Mouse (Mus musculus): ENCODE results near the gene Ccdc177. TPM values are rescaled to one million over a fixed set of nuclear protein-coding genes. Genes with fewer than 3 reads are reported as not detected.
A peak's percentile ranks its signal among the peaks of the same experiment; 100 is the strongest.

Ccdc177 gene
- polyA plus RNA-seq (2012; rRNA removed), result 5.6 and 7.5 TPM in 2 replicates

DNA sequence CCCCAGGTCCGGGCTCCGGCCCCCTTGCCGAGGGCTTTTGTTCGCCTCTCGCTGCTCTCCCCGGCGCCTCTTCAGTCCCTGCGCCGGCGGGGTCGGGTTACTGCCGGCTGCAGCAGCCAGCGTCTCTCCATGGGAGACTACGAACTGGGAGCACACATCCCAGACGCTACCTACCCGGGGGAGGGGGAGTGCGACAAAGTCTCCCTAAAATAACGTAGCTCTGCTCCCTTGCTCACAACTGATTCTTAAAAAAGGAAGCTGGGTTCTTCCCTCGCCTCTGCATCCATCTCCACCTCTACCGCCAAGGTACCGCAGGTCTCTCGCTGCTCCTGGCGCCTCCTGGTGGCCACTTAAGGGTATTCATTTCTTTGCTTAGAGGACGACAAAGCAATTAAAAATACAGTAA lies at the start of gene Ccdc177:
Ccdc177 (minus strand) TSS at position 292 of the 406 bp plus-strand sequence.
- peak within 1 kb of the TSS; percentile 42 for H3K27ac ChIP-seq (ENCODE audit: insufficient read depth, low read length)
- H3K4me1 ChIP-seq (ENCODE audit: control insufficient read depth, insufficient read depth, low read length), result no peaks in the 10 kb centered on the region
- TF ChIP-seq CTCF (IDR thresholded peaks at IDR 0.05; ENCODE audit: extremely low read depth, insufficient read depth, low read length) (peak; percentile 85), POLR2A (IDR thresholded peaks at IDR 0.05; ENCODE audit: extremely low read depth, insufficient read depth, low read length) (peak; percentile 67; the same call in 1 of the 2 replicates)
- peak within 1 kb of the TSS; percentile 59 for H3K4me3 ChIP-seq (ENCODE audit: insufficient read depth, low read length)

DNA sequence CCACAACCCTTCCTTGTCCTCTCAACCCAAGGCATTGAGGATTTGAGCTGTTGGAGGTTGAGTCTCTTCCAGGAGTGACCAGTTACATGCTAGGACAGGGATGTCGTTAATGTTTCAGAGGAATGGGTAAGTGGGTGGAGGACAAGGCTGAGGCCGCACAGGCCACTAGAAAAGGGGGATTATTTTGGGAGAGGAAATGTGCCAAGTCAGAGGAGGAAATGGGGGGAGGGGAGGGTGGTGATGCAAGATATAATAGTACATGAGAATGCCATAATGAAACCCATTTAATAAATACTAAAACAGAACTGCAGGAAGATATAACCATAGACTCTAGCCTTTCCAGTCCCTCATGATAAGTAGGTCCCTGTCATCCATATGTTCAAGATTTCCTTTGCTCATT lies 49.5 kb upstream of the Ccdc177 start:
- H3K4me3 ChIP-seq (ENCODE audit: insufficient read depth, low read length), result no peak overlapping the region
- H3K4me1 ChIP-seq (ENCODE audit: control insufficient read depth, insufficient read depth, low read length), result peaks cover 14% of the 10 kb centered on the region
- no peak for TF ChIP-seq CTCF (IDR thresholded peaks at IDR 0.05; ENCODE audit: extremely low read depth, insufficient read depth, low read length)
- no peak overlapping the region for H3K27ac ChIP-seq (ENCODE audit: insufficient read depth, low read length)

DNA sequence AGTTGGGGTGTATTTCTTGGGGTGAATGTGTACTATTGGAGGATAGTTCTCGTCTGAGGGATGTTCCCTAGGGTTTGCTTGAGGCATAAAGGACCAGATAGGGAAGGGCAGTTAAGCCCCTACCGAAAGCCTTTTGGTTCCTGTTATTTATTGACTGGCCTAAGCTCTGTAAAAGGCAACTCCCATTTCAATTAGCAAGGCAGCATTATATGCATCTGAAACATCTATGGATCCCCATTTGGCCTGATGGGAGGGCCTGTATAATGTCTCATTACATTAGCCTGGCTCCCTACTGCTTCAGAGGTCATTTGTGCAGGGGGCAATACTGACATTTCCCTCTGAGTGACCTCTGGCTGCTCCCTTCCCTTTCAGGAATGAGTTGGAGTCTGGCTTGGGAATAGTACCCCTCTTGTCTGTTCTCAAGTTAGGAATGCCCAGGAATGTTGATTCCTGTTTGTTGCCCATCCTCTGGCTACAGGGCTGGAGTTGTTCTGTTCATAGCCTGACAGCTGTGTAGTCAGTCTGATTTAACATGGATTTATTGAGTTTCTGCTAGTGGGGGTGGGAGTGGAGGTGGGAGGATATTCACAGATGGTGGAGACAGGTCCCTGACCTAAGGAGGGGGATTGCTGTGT lies 47.1 kb upstream of the Ccdc177 start:
- no peak overlapping the region for H3K4me3 ChIP-seq (ENCODE audit: insufficient read depth, low read length)
- peaks cover 20% of the 10 kb centered on the region for H3K4me1 ChIP-seq (ENCODE audit: control insufficient read depth, insufficient read depth, low read length)
- TF ChIP-seq POLR2A (IDR thresholded peaks at IDR 0.05; ENCODE audit: extremely low read depth, insufficient read depth, low read length), result no peak
- no peak for TF ChIP-seq CTCF (IDR thresholded peaks at IDR 0.05; ENCODE audit: extremely low read depth, insufficient read depth, low read length)
- H3K27ac ChIP-seq (ENCODE audit: insufficient read depth, low read length), result no peak overlapping the region

DNA sequence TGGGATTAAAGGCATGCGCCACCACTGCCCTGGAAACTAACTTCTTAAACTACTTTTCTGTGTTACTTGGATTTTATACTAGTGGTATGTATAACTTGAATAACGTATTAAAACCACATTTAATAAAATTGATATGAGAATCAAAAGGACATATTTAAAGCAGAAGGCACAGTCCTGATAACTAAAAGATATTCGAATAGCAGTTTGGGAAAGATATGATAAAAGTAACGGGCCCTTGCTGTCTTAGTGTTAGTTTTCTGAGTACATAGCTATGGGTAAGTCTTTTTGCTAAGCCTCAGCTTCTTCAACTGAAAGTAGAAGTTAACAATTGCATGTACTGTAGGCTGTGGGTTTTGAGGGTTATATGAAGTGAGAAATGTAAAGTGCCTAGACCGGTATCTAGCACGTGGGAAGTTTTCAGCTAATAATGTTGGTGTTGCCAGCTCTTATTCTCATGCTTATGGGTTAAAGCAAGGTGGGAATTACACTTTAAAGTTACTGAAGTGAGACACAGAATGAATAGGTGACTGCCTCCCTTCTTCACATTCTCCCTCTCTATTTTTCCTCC lies 44.5 kb upstream of the Ccdc177 start:
- H3K4me3 ChIP-seq (ENCODE audit: insufficient read depth, low read length), result no peak overlapping the region
- no peak overlapping the region for H3K27ac ChIP-seq (ENCODE audit: insufficient read depth, low read length)
- peaks cover 13% of the 10 kb centered on the region for H3K4me1 ChIP-seq (ENCODE audit: control insufficient read depth, insufficient read depth, low read length)
- TF ChIP-seq CTCF (IDR thresholded peaks at IDR 0.05; ENCODE audit: extremely low read depth, insufficient read depth, low read length), result no peak
- no peak for TF ChIP-seq POLR2A (IDR thresholded peaks at IDR 0.05; ENCODE audit: extremely low read depth, insufficient read depth, low read length)

DNA sequence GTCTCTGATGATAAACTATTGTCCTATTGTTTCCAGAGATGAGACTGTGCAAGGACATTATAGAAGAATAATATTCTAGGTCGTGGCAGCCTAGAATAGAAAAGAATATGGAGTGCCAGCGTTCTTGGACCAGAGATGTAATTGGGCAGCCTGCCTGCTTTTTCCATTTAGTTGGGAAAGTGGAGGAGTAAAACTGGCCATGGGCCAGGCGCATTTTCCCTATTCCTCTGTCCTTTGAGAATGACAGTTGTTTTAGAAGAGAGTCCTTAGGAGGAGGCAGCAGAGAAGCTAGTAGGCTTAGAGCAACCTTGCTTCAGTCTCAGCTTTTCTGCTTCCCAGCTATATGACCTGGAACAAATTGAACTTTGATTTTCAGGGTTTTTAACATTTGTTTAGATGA lies 43.4 kb upstream of the Ccdc177 start:
- peaks cover 13% of the 10 kb centered on the region; the same call in 1 of the 2 replicates for H3K4me1 ChIP-seq (ENCODE audit: control insufficient read depth, insufficient read depth, low read length)
- no peak overlapping the region for H3K4me3 ChIP-seq (ENCODE audit: insufficient read depth, low read length)
- H3K27ac ChIP-seq (ENCODE audit: insufficient read depth, low read length), result peak overlapping the region; percentile 64; the same call in 1 of the 2 replicates
- TF ChIP-seq CTCF (IDR thresholded peaks at IDR 0.05; ENCODE audit: extremely low read depth, insufficient read depth, low read length) (no peak), POLR2A (IDR thresholded peaks at IDR 0.05; ENCODE audit: extremely low read depth, insufficient read depth, low read length) (no peak)

DNA sequence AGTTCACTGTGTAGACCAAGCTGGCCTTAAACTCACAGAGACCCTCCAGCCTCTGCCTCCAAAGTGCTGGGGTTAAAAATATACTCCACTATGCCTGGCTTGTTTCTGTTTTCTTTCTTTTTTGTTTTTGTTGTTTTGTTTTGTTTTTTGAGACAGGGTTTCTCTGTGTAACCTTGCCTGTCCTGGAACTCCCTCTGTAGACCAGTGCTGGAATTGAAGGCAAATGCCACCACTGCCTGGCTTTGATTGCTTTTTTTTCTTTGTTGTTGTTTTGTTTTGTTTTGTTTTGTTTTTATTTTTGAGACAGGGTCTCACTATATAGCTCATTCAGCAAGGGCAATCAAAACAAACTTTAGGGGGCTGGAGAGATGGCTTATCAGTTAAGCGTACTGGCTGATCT lies 41.0 kb upstream of the Ccdc177 start:
- Histone ChIP-seq H3K4me3 (ENCODE audit: insufficient read depth, low read length) (no peak overlapping the region), H3K4me1 (ENCODE audit: control insufficient read depth, insufficient read depth, low read length) (peaks cover 8% of the 10 kb centered on the region; the same call in 1 of the 2 replicates), H3K27ac (ENCODE audit: insufficient read depth, low read length) (no peak overlapping the region)
- no peak for TF ChIP-seq CTCF (IDR thresholded peaks at IDR 0.05; ENCODE audit: extremely low read depth, insufficient read depth, low read length)
- no peak for TF ChIP-seq POLR2A (IDR thresholded peaks at IDR 0.05; ENCODE audit: extremely low read depth, insufficient read depth, low read length)

DNA sequence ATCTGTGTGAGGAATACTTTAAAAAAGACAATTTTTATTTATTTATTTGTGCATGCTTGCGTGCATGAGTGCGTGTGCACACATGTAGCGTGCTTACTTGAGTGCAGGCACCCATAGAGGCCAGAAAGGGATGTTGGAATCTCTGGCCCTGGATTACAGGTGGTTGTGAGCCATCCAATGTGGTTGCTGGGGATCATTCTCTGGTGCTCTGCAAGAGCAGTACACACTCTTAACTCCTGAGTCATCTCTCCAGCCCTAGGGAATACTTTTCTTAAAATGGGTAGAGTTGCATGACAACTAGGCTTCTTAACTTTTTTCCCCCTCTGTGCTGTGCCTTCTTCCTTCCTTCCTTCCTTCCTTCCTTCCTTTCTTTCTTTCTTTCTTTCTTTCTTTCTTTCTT lies 39.7 kb upstream of the Ccdc177 start:
- Histone ChIP-seq H3K4me1 (ENCODE audit: control insufficient read depth, insufficient read depth, low read length) (peaks cover 12% of the 10 kb centered on the region), H3K4me3 (ENCODE audit: insufficient read depth, low read length) (no peak overlapping the region), H3K27ac (ENCODE audit: insufficient read depth, low read length) (no peak overlapping the region)
- TF ChIP-seq CTCF (IDR thresholded peaks at IDR 0.05; ENCODE audit: extremely low read depth, insufficient read depth, low read length), result no peak
- TF ChIP-seq POLR2A (IDR thresholded peaks at IDR 0.05; ENCODE audit: extremely low read depth, insufficient read depth, low read length), result no peak

DNA sequence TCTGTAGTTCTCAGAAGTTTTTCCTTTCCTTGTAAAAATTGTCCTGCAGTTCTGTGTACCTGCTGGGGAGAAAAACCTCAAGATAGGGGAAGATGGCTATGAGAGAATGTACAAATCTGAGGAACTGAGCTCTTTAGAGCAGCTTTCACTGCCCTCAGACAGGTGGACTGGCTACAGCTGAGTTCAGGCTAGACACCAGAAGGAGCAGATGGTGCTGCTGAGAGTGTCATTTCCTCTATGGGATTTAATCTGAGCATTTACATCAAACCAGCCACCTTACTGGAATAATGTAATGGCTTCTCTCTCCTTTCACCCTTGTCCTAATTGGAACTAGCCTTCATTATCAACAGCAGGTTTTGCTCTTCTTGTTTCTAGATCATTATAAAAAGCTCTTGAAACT lies 37.8 kb upstream of the Ccdc177 start:
- Histone ChIP-seq H3K27ac (ENCODE audit: insufficient read depth, low read length) (no peak overlapping the region), H3K4me1 (ENCODE audit: control insufficient read depth, insufficient read depth, low read length) (peaks cover 8% of the 10 kb centered on the region), H3K4me3 (ENCODE audit: insufficient read depth, low read length) (no peak overlapping the region)
- no peak for TF ChIP-seq POLR2A (IDR thresholded peaks at IDR 0.05; ENCODE audit: extremely low read depth, insufficient read depth, low read length)

DNA sequence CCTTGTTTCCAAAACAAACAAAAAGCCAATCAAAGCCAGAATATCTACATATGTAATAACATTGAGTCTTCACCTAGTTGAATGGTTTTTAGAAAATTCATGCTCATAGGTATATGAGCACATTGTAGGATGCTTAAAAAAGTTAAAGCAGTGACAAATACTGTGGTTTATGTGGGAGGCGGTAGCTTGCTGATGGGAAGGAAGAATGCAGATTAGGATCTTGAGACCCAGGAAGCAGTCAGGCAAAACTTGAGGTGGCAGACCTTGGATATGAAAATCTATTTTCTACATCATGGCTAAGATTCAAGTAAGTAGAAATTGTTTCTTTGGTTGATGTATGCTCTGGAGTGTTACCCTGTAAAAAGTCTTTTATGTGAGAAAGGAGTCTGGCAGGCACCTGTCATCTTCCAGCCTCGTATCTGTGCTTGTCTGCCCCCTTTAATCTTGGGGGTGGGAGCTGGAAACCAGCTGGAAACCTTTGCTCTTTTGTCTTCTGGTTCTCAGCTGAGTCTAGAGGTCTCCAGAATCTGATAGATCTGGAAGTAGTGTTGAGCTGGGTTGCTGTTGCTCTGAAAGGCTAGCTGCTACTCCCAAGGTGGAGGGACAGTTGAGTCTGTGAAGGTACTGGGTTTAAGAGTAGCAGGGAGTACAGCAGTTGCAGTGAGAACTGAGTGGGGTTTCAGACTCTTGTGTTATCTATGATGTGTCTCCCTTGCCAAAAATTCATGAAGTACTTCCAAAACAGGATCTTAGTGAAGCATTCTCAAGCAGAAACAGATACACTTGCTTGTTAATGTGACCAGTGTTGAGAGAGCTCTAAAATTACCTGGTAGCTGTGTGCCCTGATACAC lies 34.7 kb upstream of the Ccdc177 start:
- TF ChIP-seq CTCF (IDR thresholded peaks at IDR 0.05; ENCODE audit: extremely low read depth, insufficient read depth, low read length) (no peak), POLR2A (IDR thresholded peaks at IDR 0.05; ENCODE audit: extremely low read depth, insufficient read depth, low read length) (no peak)
- H3K27ac ChIP-seq (ENCODE audit: insufficient read depth, low read length), result 0 out of 2 replicates have a peak overlapping the region, but pooled peaks have one; percentile 5
- H3K4me1 ChIP-seq (ENCODE audit: control insufficient read depth, insufficient read depth, low read length), result peaks cover 14% of the 10 kb centered on the region
- H3K4me3 ChIP-seq (ENCODE audit: insufficient read depth, low read length), result no peak overlapping the region
